Mouse (Mus musculus) kidney, postnatal 14 days (tissue): ENCODE measurements around the gene Taok1.
"Not testable (repeated sequence)": the region's sequence is repeated elsewhere in the genome, so short reads cannot be mapped to it uniquely, and the experiment has no call there.

Experiments used
- DNase-seq: peaks from one replicate; pipeline ENCODE4 v3.0.0; 2022; ENCODE audit warnings: mixed read lengths

The Taok1 gene

GRCm38 (mm10) chr11:77607538-77608455 lies at the start of gene Taok1:
Gene Taok1, minus strand, starts transcription at chr11:77607815.
- DNase-seq, result peak; percentile 98

GRCm38 (mm10) chr11:77653406-77654190 lies 46.0 kb upstream of the Taok1 start:
- DNase-seq, result not testable (repeated sequence)

DNA sequence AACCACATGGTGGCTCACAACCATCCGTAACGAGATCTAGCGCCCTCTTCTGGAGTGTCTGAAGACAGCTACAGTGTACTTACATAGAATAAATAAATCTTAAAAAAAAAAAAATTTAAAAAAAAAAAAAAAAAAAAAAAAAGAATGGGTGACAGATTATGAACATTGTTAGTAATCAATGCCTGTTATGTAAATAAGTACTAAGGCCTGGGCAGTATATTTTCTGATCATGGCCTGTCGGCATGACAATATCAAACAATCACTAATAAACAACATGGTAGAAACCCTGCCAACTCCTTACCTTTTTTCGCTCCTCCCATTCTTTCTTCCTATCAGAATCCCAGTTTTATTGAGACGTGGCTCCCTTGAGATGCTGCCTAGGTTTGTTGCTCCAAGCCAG lies 44.9 kb upstream of the Taok1 start:
- DNase-seq, result no peak

DNA sequence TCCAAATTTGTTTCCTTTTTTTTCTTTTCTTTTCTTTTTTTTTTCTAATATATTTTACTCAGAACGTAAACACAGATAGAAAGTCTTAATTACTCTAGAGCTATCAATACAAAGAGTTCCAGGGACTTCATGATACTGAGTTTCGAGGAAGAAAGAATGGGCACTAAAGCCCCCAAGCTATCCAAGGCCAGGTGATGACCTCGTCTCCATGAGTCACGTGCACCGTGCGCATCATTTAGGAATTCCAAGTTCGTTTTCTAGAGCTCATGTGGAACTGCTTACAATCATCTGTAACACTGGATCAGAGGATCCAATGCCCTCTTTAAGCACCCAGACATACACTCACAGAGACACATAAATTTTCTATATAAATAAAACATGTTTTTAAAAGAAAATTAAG lies 41.3 kb upstream of the Taok1 start:
- no peak for DNase-seq

- DNase-seq, result no peak
These were observed 37.9 kb upstream of the Taok1 start for GRCm38 (mm10) chr11:77645481-77645880.

- DNase-seq, result no peak
These were observed 33.8 kb upstream of the Taok1 start for GRCm38 (mm10) chr11:77641390-77641789.

- DNase-seq, result peak; percentile 87
These were observed 22.6 kb upstream of the Taok1 start for GRCm38 (mm10) chr11:77630257-77630670.

DNA sequence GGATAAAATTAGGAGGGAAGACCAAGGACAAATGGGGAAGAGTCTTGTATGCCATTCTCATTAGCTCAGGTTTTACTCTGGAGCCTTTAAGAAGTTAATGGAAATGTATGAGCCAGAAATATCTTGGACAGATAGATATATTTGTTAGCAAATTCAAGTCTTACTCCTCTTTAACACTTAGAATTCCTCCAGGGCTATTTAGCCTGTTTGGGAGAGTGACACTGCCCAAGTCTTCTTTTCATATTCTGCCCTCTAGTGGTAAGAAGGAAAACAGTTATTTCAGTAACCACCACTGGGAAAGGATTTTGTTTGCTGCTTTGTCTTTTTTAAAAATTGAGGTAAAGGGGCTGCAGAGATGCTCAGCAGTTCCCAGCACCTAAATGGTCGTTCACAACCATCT lies 21.9 kb upstream of the Taok1 start:
- no peak for DNase-seq

GRCm38 (mm10) chr11:77626596-77627535 lies 19.3 kb upstream of the Taok1 start:
- DNase-seq, result no peak

DNA sequence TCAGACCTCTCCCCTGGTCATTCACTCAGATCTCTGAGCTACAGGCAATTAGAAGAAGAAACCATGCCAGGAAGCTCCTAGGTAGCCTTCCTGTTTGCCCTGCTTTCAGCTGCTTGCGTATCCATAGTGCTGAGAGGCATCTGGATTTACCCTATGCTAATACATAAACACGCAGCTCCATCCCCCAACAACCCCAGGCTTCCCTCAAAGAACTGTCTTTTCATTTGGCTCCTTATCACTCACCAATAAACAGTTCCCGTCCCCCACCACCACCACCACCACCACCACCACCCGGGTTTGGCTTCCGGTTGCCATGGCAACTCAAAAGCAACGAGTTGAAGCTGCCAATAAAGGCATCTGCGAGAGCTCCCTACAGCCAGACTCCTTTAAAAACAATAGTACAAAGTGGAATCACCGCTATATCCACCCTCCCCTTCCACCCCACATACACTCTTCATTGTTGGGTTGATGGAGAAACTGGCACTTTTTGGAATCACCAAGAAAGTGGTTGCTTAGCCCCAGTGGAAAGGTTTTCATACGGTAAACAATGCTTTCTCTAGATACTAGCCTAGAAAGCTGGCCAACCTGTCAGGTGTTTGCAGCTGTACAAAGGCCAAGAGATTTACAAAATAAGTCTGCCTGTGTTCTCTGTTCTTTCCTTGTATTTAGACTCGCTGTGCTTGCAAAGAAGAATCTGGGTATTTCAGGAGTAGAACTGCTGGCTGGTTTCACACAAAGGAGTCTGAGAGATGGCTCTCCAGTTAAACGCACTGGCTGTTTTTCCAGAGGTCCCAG lies 17.6 kb upstream of the Taok1 start:
- peak; percentile 27 for DNase-seq

DNA sequence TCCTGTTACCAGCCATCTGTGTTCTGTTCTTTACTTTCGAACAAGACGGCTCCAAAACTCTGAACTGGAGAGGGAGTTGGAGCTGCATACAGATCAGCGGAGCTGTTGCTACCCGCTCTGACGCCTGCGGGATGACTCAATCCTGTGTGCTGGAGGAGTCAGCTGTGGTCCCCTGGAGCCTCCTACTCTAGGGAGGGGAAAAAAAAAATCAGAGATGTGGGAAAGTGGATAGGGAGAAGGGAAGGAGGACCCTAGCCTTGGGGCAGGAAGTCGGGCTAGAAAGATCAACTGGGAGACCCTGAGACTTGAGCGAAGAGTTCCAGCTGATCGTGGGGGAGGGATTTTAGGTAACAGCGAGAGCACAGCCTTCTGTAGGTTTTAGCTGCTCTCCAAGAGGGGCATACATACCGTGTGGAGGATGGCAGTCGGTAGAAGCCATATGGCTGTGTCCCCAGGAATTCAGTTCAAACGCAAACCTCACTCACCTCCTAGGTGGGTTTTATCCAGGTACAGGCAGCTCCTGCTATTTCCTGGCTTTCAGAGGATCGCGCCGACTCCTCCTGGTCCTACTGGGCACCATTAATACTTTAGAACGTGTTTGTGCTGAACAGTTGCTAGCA lies 16.9 kb upstream of the Taok1 start:
- peak; percentile 29 for DNase-seq

DNA sequence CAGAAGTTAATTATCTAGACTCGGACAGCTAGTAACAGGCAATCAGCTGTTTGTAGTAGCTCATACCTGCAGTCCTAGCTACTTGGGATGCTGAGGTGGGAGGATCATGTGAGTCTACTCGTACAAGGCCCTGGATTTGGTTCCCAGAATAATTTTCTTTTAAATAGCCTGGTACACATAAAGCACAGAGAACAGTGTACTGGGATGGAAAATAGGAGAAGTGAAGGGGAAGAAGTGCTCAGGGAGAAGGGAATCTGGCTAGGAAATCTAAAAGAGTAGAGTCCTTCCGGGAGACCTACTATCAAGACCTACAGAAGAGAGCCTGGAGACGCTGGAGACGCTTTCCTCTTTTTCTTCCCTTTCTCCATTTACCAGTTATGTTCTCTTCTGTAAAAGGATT lies 16.4 kb upstream of the Taok1 start:
- DNase-seq, result no peak

DNA sequence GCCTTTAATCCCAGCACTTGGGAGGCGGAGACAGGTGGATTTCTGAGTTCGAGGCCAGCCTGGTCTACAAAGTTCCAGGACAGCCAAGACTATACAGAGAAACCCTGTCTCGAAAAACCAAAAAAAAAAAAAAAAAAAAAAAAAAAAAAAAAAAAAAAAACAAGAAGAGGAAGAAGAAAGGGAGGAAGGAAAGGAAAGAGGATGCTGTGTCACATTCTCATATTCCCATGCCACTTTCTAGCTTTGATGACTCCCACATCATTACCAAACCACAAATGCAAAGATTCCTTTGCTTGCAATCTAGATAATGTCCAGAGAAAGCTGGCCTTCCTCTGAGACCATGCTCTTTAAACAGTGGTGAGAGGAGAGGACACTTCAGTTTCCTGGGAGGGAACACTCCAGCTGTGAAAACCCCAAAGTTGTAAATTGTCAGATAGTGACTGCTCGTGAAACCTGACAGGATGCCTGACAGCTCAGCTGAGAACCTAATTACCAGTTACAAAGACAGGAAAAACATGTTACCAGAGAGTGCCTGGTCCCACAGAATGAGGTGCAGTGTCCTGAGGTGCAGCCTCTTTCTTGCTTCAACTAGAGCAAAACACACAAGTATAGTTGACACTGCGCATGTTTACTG lies 14.4 kb upstream of the Taok1 start:
- no peak for DNase-seq

- DNase-seq, result no peak
These were observed 7.5 kb upstream of the Taok1 start for GRCm38 (mm10) chr11:77615084-77615624.

- DNase-seq, result peak; percentile 62
These were observed 629 bp downstream of the Taok1 start for GRCm38 (mm10) chr11:77606835-77607537.

- DNase-seq, result no peak
These were observed 1.2 kb downstream of the Taok1 start for GRCm38 (mm10) chr11:77606469-77606834.

GRCm38 (mm10) chr11:77597266-77597665 lies 10.3 kb downstream of the Taok1 start:
- no peak for DNase-seq

DNA sequence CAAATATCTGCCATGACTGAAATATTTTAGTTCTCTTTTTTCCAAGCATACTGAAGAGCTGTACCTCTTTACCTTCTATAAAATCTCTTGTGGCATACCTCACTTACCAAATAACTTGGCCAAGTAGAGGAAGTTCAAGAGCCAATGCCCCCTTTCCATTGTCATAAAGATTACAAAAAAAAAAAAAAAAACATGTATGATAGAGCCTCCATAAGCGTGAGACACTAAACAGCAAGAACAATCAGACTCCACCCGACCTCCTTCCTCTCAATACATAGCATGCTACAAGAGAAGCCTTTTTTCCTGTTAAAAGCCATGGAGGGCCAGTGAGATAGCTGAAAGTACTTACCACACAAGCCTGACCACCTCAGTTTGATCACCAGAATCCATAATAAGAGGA lies 16.2 kb downstream of the Taok1 start:
- no peak for DNase-seq

GRCm38 (mm10) chr11:77590801-77591200 lies 16.8 kb downstream of the Taok1 start:
- DNase-seq, result no peak

- no peak for DNase-seq
These were observed 22.4 kb downstream of the Taok1 start for GRCm38 (mm10) chr11:77585201-77585600.
